Mouse (Mus musculus) B cell, adult 67 days (primary cell): ENCODE results near the gene Cd81. TPM values are rescaled to one million over a fixed set of nuclear protein-coding genes. Genes with fewer than 3 reads are reported as not detected.

Experiments used
- total RNA-seq, 2 experiments: library from RNA; stranded (reverse); gene quantifications; 4 replicates each; pipeline ENCODE4 v1.2.4; 2023

The Cd81 gene
- total RNA-seq, result 100 to 1,000 TPM; 225 to 228 TPM

DNA sequence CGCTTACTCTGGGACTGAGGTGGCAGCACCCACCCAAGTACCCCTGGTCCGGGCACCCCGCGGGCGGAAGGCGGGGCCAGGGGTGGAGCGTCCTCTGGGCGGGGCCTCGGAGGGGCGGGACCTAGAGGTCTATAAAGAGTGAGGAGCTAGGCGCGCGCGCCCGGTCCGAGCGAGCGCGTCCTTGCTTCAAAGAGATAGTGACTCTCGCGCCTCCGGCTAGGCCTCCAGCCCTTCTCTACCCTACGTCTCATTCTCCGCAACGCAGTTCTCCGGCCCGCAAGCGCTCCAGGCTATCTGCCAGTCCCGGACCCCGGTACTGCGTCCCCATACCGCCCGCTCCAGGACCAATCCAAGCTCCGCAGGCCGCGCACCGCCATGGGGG, at the start of gene Cd81:
TSS of gene Cd81 (plus strand) at position 114 of the 382 bp plus-strand sequence.

DNA sequence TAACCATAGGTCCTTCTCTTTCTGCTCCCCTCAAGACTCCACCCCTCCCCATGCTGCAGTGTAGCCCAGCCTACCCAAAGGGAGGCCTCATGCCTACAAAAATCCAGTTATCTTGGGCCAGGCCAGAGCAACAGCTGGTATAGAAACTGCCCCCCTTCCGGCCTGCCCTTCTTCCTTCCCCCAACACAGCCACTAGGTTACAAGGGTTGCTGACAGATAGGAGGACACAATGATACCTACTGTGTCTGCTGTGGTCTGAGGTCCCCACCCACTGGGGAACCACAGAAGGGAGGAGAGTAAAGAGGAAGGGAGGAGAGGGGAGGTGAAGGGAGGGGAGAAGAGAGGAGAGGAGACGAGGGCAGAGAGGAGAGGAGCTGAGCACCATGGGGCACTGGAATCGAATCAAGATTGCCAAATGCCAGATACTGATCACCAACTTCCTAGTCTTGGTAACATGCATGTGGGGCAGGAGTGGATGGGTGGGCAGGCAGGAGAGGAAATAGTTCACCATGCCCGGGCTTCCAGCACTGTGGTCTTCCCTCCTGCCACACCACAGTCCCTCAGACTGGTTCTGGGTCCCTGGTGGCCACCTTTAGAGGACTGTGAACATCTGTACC, 47.7 kb upstream of the Cd81 start, which contains the start of gene Tspan32:
TSS of gene Tspan32 (plus strand) at position 320 of the 617 bp plus-strand sequence.

DNA sequence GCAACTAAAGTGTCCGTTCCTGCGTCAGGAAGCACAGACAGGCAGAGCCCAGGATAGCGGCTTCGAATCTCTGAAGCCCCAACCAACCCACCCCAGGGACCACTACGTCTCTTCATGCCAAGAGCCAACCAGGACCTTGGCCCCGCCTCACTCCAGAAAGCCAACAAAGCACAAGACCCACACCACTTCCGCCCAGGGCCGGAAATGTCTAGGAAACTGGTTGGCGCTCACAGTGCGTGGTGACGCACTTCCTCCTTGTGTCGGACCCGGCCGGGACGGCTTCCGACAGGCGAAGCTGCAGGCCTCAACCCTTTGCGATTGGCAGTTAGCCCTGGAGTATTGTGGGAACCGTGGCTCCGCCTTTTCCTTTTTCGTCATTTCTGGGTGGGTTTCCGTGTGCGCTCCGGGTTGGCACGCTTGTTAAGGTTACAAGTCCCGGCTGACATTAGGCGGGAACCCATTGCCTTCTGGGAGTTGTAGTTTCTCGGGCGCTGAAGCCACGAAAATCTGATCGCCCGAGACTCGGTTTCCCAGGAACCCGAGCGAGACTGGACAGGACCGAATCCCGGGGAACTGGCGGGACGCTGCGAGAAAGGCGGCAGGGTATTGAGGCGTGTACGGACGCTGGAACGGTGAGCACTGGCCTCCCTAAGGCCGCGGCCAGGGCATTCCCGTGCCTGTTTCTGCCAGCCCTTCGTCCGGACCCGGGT, 16.5 kb downstream of the Cd81 start, which contains the start of gene Tssc4:
TSS of gene Tssc4 (plus strand) at position 368 of the 710 bp plus-strand sequence.

DNA sequence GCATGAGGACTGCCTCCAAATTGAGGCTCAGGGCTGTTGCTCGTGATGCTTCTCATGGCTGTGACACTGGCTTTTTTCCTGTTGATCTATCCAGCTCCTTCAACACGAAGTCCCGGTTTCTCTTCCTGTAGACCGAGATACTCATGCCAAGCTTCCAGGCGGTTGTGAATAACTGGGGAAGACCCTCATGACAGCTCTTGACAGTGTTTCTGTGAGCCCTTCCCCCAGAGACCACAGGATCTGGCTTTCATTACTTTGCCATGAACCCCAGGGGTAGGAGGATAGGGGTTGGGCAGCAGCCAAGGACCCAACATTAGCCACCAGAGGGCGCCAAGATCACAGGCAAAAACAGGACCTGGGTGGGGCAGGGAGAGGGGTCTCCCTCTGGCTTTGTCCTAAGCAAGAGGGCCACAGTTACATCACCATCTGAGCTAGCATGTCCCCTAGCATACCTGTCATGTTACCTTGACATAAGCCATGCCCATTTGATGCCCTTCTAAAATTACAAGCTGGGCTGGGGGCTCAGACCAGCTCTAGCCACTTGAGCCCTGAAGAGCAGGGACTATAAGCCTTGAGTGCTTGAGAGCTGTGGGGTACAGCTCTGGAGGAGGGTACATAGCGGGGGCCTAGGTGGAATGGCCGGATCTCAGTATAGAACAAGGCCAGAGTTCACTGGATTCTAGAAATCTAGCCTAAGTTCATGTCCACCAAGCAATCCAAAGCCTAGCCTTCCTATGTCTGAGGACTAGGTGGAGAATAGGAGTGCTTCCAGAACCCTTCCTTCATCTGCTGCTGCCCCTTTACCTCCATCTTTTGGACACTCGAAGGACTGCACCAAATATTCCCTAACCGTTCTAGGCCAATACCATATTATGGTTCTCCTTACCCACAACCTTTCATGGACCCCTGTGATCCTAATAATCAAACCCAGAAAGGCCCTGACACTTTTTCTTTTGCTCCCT, 42.3 kb downstream of the Cd81 start, which contains the start of gene Trpm5:
TSS of gene Trpm5 (minus strand) at position 51 of the 962 bp plus-strand sequence.

GRCm38 (mm10) chr7:143106062-143106461, 53.5 kb downstream of the Cd81 start, which contains the start of gene Kcnq1:
Gene Kcnq1 (plus strand): TSS chr7:143106362.

Other genes with a start within 250 kb of the Cd81 start
- not detected for gene Th, start 121.6 kb upstream of the Cd81 start, total RNA-seq
- not detected for gene Ascl2, start 83.5 kb upstream of the Cd81 start, total RNA-seq
- gene Tspan32, start 47.7 kb upstream of the Cd81 start, total RNA-seq, result 100 to 1,000 TPM; 159 to 228 TPM
- 10 to 100 TPM; 19.3 to 22.8 TPM for gene Tssc4, start 16.5 kb downstream of the Cd81 start, total RNA-seq
- 1 to 10 TPM; 1.7 to 2.0 TPM for gene Trpm5, start 41.9 kb downstream of the Cd81 start, total RNA-seq
- gene Kcnq1, start 53.6 kb downstream of the Cd81 start, total RNA-seq, result not detected